Mouse (Mus musculus): ENCODE results near the gene Tlnrd1.

DNA sequence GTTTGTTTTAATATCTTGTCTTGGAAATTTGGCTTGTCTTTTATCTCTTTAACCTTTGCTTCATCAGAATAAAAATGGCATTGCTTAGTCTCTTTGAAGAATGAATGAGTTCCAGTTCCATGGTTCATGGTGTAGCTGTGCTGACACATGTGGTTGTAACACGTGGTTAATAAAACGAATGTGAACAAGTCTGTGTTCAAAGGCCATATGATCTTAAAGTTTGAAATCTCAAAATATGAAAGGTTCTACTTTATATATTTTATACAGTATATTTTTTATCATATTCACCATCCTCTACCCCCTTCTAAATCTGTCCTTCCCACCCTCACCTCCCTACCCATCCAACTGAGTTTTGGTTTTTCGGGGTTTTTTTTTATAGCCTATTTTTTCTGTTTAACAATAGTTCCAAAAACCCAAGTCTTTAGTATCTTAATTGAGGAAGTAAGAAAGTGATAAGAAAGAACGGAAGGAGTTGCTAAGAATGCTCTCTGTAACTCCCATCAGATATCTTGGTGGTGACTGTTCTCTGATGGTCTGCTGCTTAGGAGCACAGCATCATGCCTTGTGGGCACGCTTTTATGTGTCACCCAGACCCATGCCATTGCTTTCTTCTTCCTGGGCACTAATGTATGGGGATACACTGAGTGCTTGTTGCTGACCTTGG, 12.1 kb upstream of the Tlnrd1 start:
- TF ChIP-seq MAX (IDR thresholded peaks at IDR 0.05; ENCODE audit: low read depth) (no peak), POLR2A (IDR thresholded peaks at IDR 0.05; ENCODE audit: insufficient read length, low read depth) (no peak), POLR2AphosphoS2 (IDR thresholded peaks at IDR 0.05; ENCODE audit: insufficient read length, low read depth) (no peak), MYOG (IDR thresholded peaks at IDR 0.05; ENCODE audit: control insufficient read depth in 1 of 3, insufficient read depth in 1 of 3, insufficient read length in 2 of 3, low read depth in 2 of 3) (no peak), MYOD1 (IDR thresholded peaks at IDR 0.05; ENCODE audit: control insufficient read depth in 1 of 3, insufficient read length in 2 of 3, low read depth in 2 of 3) (no peak)
